Mouse (Mus musculus): Measurements from ENCODE around the gene Fgfr2. TPM values are rescaled to one million over a fixed set of nuclear protein-coding genes. Genes with fewer than 3 reads are reported as not detected.

The Fgfr2 gene
- polyA plus RNA-seq (2012; fragmentation: generic; extraction: Trizol): 0.17 TPM

GRCm38 (mm10) chr7:133123244-133123998, at the start of gene Fgfr2:
Gene Fgfr2 (minus strand): TSS chr7:133123350.
- peak within 1 kb of the TSS; percentile 86 for H3K4me2 ChIP-seq (ENCODE audit: low read depth)
- H3K4me3 ChIP-seq: peak within 1 kb of the TSS; percentile 45
- TF ChIP-seq TCF3 (IDR thresholded peaks at IDR 0.05; ENCODE audit: insufficient read length, low read depth) (no peak), REST (IDR thresholded peaks at IDR 0.05; ENCODE audit: insufficient read depth, insufficient read length) (no peak), E2F4 (IDR thresholded peaks at IDR 0.05; ENCODE audit: insufficient read depth) (no peak), SRF (IDR thresholded peaks at IDR 0.05; ENCODE audit: control insufficient read depth, insufficient read length, low read depth) (no peak), MYOD1 (IDR thresholded peaks at IDR 0.05; ENCODE audit: control insufficient read depth in 1 of 3, insufficient read length in 2 of 3, low read depth in 2 of 3) (no peak), TCF12 (IDR thresholded peaks at IDR 0.05; ENCODE audit: insufficient read depth, poor library complexity, severe bottlenecking) (no peak), USF1 (IDR thresholded peaks at IDR 0.05; ENCODE audit: low read depth) (no peak), POLR2AphosphoS2 (IDR thresholded peaks at IDR 0.05; ENCODE audit: insufficient read length, low read depth) (peak; percentile 63), POLR2A (IDR thresholded peaks at IDR 0.05; ENCODE audit: insufficient read length, low read depth) (peak; percentile 58), CEBPB (IDR thresholded peaks at IDR 0.05; ENCODE audit: insufficient read depth, poor library complexity, severe bottlenecking) (no peak), MYOG (IDR thresholded peaks at IDR 0.05; ENCODE audit: control insufficient read depth in 1 of 3, insufficient read depth in 1 of 3, insufficient read length in 2 of 3, low read depth in 2 of 3) (peak in 1 of 3 experiments; percentile 18)
- H3K79me2 ChIP-seq (ENCODE audit: control insufficient read depth, insufficient read depth): peaks cover 32% of the 10 kb centered on the region
- H3K36me3 ChIP-seq (ENCODE audit: control insufficient read depth, insufficient read depth): no peaks in the 10 kb centered on the region
- peak within 1 kb of the TSS; percentile 86 for H3ac ChIP-seq (ENCODE audit: control insufficient read depth, insufficient read length)
- H3K27me3 ChIP-seq (ENCODE audit: control insufficient read depth, insufficient read depth, insufficient read length): no peaks in the 10 kb centered on the region

GRCm38 (mm10) chr7:133171403-133172032, 48.4 kb upstream of the Fgfr2 start:
- Histone ChIP-seq H3K4me3 (no peak overlapping the region), H3ac (ENCODE audit: control insufficient read depth, insufficient read length) (no peak overlapping the region), H3K4me2 (ENCODE audit: low read depth) (no peak overlapping the region), H3K79me2 (ENCODE audit: control insufficient read depth, insufficient read depth) (no peaks in the 10 kb centered on the region), H3K36me3 (ENCODE audit: control insufficient read depth, insufficient read depth) (no peaks in the 10 kb centered on the region), H3K27me3 (ENCODE audit: control insufficient read depth, insufficient read depth, insufficient read length) (no peaks in the 10 kb centered on the region)
- TF ChIP-seq TCF3 (IDR thresholded peaks at IDR 0.05; ENCODE audit: insufficient read length, low read depth) (no peak), MAX (IDR thresholded peaks at IDR 0.05; ENCODE audit: low read depth) (no peak), POLR2A (IDR thresholded peaks at IDR 0.05; ENCODE audit: insufficient read length, low read depth) (no peak), REST (IDR thresholded peaks at IDR 0.05; ENCODE audit: insufficient read depth, insufficient read length) (no peak), TCF12 (IDR thresholded peaks at IDR 0.05; ENCODE audit: insufficient read depth, poor library complexity, severe bottlenecking) (no peak), CEBPB (IDR thresholded peaks at IDR 0.05; ENCODE audit: insufficient read depth, poor library complexity, severe bottlenecking) (no peak), POLR2AphosphoS2 (IDR thresholded peaks at IDR 0.05; ENCODE audit: insufficient read length, low read depth) (no peak), SRF (IDR thresholded peaks at IDR 0.05; ENCODE audit: control insufficient read depth, insufficient read length, low read depth) (no peak), MYOD1 (IDR thresholded peaks at IDR 0.05; ENCODE audit: control insufficient read depth in 1 of 3, insufficient read length in 2 of 3, low read depth in 2 of 3) (no peak), E2F4 (IDR thresholded peaks at IDR 0.05; ENCODE audit: insufficient read depth) (no peak), MYOG (IDR thresholded peaks at IDR 0.05; ENCODE audit: control insufficient read depth in 1 of 3, insufficient read depth in 1 of 3, insufficient read length in 2 of 3, low read depth in 2 of 3) (no peak), USF1 (IDR thresholded peaks at IDR 0.05; ENCODE audit: low read depth) (no peak)

- Histone ChIP-seq H3ac (ENCODE audit: control insufficient read depth, insufficient read length) (no peak overlapping the region), H3K4me3 (no peak overlapping the region), H3K79me2 (ENCODE audit: control insufficient read depth, insufficient read depth) (no peaks in the 10 kb centered on the region), H3K4me2 (ENCODE audit: low read depth) (no peak overlapping the region), H3K36me3 (ENCODE audit: control insufficient read depth, insufficient read depth) (no peaks in the 10 kb centered on the region), H3K27me3 (ENCODE audit: control insufficient read depth, insufficient read depth, insufficient read length) (no peaks in the 10 kb centered on the region)
- no peak for TF ChIP-seq E2F4 (IDR thresholded peaks at IDR 0.05; ENCODE audit: insufficient read depth)
- no peak for TF ChIP-seq USF1 (IDR thresholded peaks at IDR 0.05; ENCODE audit: low read depth)
- TF ChIP-seq CEBPB (IDR thresholded peaks at IDR 0.05; ENCODE audit: insufficient read depth, poor library complexity, severe bottlenecking): no peak
- TF ChIP-seq SRF (IDR thresholded peaks at IDR 0.05; ENCODE audit: control insufficient read depth, insufficient read length, low read depth): no peak
- TF ChIP-seq REST (IDR thresholded peaks at IDR 0.05; ENCODE audit: insufficient read depth, insufficient read length): no peak
- TF ChIP-seq MYOG (IDR thresholded peaks at IDR 0.05; ENCODE audit: control insufficient read depth in 1 of 3, insufficient read depth in 1 of 3, insufficient read length in 2 of 3, low read depth in 2 of 3): no peak
- TF ChIP-seq MYOD1 (IDR thresholded peaks at IDR 0.05; ENCODE audit: control insufficient read depth in 1 of 3, insufficient read length in 2 of 3, low read depth in 2 of 3): no peak
- TF ChIP-seq POLR2AphosphoS2 (IDR thresholded peaks at IDR 0.05; ENCODE audit: insufficient read length, low read depth): no peak
- no peak for TF ChIP-seq MAX (IDR thresholded peaks at IDR 0.05; ENCODE audit: low read depth)
- no peak for TF ChIP-seq POLR2A (IDR thresholded peaks at IDR 0.05; ENCODE audit: insufficient read length, low read depth)
- TF ChIP-seq TCF12 (IDR thresholded peaks at IDR 0.05; ENCODE audit: insufficient read depth, poor library complexity, severe bottlenecking): no peak
- TF ChIP-seq TCF3 (IDR thresholded peaks at IDR 0.05; ENCODE audit: insufficient read length, low read depth): no peak
Measured at GRCm38 (mm10) chr7:133168928-133169327, 45.8 kb upstream of the Fgfr2 start.

- TF ChIP-seq E2F4 (IDR thresholded peaks at IDR 0.05; ENCODE audit: insufficient read depth) (no peak), POLR2A (IDR thresholded peaks at IDR 0.05; ENCODE audit: insufficient read length, low read depth) (no peak), CEBPB (IDR thresholded peaks at IDR 0.05; ENCODE audit: insufficient read depth, poor library complexity, severe bottlenecking) (no peak), MYOG (IDR thresholded peaks at IDR 0.05; ENCODE audit: control insufficient read depth in 1 of 3, insufficient read depth in 1 of 3, insufficient read length in 2 of 3, low read depth in 2 of 3) (no peak), SRF (IDR thresholded peaks at IDR 0.05; ENCODE audit: control insufficient read depth, insufficient read length, low read depth) (no peak), MAX (IDR thresholded peaks at IDR 0.05; ENCODE audit: low read depth) (no peak), TCF3 (IDR thresholded peaks at IDR 0.05; ENCODE audit: insufficient read length, low read depth) (no peak), TCF12 (IDR thresholded peaks at IDR 0.05; ENCODE audit: insufficient read depth, poor library complexity, severe bottlenecking) (no peak), USF1 (IDR thresholded peaks at IDR 0.05; ENCODE audit: low read depth) (no peak), REST (IDR thresholded peaks at IDR 0.05; ENCODE audit: insufficient read depth, insufficient read length) (no peak), POLR2AphosphoS2 (IDR thresholded peaks at IDR 0.05; ENCODE audit: insufficient read length, low read depth) (no peak), MYOD1 (IDR thresholded peaks at IDR 0.05; ENCODE audit: control insufficient read depth in 1 of 3, insufficient read length in 2 of 3, low read depth in 2 of 3) (no peak)
- H3K36me3 ChIP-seq (ENCODE audit: control insufficient read depth, insufficient read depth): no peaks in the 10 kb centered on the region
- H3ac ChIP-seq (ENCODE audit: control insufficient read depth, insufficient read length): no peak overlapping the region
- no peak overlapping the region for H3K4me2 ChIP-seq (ENCODE audit: low read depth)
- no peak overlapping the region for H3K4me3 ChIP-seq
- H3K79me2 ChIP-seq (ENCODE audit: control insufficient read depth, insufficient read depth): no peaks in the 10 kb centered on the region
- H3K27me3 ChIP-seq (ENCODE audit: control insufficient read depth, insufficient read depth, insufficient read length): no peaks in the 10 kb centered on the region
Measured at GRCm38 (mm10) chr7:133167903-133168302, 44.8 kb upstream of the Fgfr2 start.
